Mouse (Mus musculus) neural tube, embryonic 12.5 days (tissue): ENCODE data around the gene Tax1bp1. TPM values are rescaled to one million over a fixed set of nuclear protein-coding genes. Genes with fewer than 3 reads are reported as not detected.

Experiments
- ATAC-seq: fragments of 200-750 bp; cut with Nextera tagmentation; 2 replicates; pipeline ENCODE4 v1.8.0; 2017; ENCODE audit warnings: low read depth, mild to moderate bottlenecking, moderate TSS enrichment, moderate library complexity; ENCODE audit not compliant: low FRiP score
- H3K27ac ChIP-seq: fragments of 300-500 bp; sonication (generic); 2 replicates; pipeline ENCODE4 v1.5.1; 2016
- H3K27me3 ChIP-seq: fragments of 300-500 bp; sonication (generic); replicated peaks from 2 replicates; pipeline ENCODE4 v1.6.1; 2016; ENCODE audit warnings: mild to moderate bottlenecking
- H3K36me3 ChIP-seq: fragments of 300-500 bp; sonication (generic); 2 replicates; pipeline ENCODE4 v1.6.1; 2016; ENCODE audit warnings: mild to moderate bottlenecking
- H3K4me1 ChIP-seq: fragments of 300-500 bp; sonication (generic); 2 replicates; pipeline ENCODE4 v1.6.1; 2016
- H3K4me2 ChIP-seq: fragments of 300-500 bp; sonication (generic); replicated peaks from 2 replicates; pipeline ENCODE4 v1.6.1; 2016; ENCODE audit warnings: mild to moderate bottlenecking
- H3K4me3 ChIP-seq: fragments of 300-500 bp; sonication (generic); 2 replicates; pipeline ENCODE4 v1.5.1; 2016
- H3K9ac ChIP-seq: fragments of 300-500 bp; sonication (generic); 2 replicates; pipeline ENCODE4 v1.6.1; 2016; ENCODE audit warnings: mild to moderate bottlenecking
- H3K9me3 ChIP-seq: fragments of 300-500 bp; sonication (generic); 2 replicates; pipeline ENCODE4 v1.6.1; 2016; ENCODE audit warnings: mild to moderate bottlenecking
- WGBS: fragments of 180-500 bp; shearing (Covaris S2); methylation state at CpG from one replicate; pipeline ENCODE4 v1.1.7; 2016; 5-methylcytosine and 5-hydroxymethylcytosine counted together
- polyA plus RNA-seq: library from polyadenylated mRNA; unstranded; fragments of >200 nt; fragmentation: Nextera tagmentation; extraction: Ambion mirVana; gene quantifications from 2 replicates; pipeline ENCODE4 v1.2.1, GENCODE M21; 2016

Gene Tax1bp1
- polyA plus RNA-seq, 1 experiment from 2014 or later, result 132 TPM

DNA sequence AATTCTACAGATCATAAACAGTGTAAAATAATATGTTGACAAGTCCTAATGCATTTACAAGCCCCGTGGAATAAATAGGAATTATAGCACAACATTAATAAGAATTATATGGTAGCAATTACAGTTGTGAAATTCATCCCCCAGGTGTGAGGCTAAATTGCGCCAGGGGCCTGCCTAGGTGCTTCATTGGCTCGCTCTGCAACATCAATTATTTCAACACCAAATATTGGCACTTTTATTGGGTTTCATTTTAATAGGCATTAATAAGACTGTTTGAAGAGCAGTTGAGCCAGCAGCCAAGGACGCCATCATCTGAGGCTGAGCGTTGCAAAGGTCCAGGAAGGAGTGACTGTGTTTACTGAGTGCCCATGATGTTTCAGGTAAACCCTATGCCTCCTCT is 65.0 kb downstream of the Tax1bp1 start:
- H3K4me1 ChIP-seq, result no peaks in the 10 kb centered on the region
- no peaks in the 10 kb centered on the region for H3K36me3 ChIP-seq
- no peak overlapping the region for H3K27ac ChIP-seq
- no peak for ATAC-seq
- H3K4me2 ChIP-seq, result no peak overlapping the region
- WGBS, result 74% methylated on average over 5 of the region's 5 CpGs
- no peak overlapping the region for H3K9ac ChIP-seq
- no peaks in the 10 kb centered on the region for H3K27me3 ChIP-seq
- no peaks in the 10 kb centered on the region for H3K9me3 ChIP-seq
- no peak overlapping the region for H3K4me3 ChIP-seq

DNA sequence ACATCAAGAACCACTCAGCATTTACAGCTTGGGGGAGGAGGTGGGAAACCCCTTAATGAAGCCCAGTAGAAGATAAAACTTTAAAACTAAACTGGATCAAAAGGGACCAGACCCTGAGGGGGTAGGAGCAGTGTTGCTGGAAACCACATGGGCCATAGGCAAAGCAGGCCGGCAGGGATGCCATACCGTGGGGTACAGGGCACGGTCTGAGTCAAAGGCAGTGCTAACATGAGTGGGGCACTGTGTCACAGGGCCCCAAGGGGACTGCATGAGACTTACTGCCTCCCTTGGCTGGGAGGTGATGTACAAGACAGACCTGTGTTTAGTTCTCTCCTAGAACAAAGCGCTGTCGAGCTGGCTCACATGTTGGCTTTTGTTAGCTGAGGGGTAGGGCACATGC is 66.0 kb downstream of the Tax1bp1 start:
- no peaks in the 10 kb centered on the region for H3K36me3 ChIP-seq
- H3K9ac ChIP-seq, result no peak overlapping the region
- H3K9me3 ChIP-seq, result no peaks in the 10 kb centered on the region; the same call in 1 of the 2 replicates
- H3K27ac ChIP-seq, result no peak overlapping the region
- 75% methylated on average over 5 of the region's 5 CpGs for WGBS
- no peak overlapping the region for H3K4me2 ChIP-seq
- no peaks in the 10 kb centered on the region for H3K27me3 ChIP-seq
- no peak overlapping the region for H3K4me3 ChIP-seq
- no peak for ATAC-seq
- H3K4me1 ChIP-seq, result no peaks in the 10 kb centered on the region

DNA sequence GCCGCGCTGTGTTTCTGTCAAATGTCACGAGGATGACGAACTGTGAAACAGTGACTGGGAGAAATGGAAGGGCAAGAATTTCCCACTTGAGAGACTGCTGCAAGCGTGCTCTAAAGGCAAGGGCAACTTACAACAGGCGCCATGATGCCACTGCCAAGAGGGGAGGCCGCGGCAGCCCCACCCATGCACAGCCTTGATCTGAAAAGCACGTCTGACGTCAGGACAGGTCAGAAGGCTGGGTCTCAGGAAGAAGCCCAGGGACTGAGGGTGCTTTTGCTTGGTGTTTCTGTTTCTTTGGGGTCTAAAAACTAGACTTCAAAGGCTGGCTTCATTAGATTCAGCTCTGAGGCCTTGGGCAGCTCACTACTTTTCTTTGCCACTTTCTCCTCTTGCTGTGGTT is 76.8 kb downstream of the Tax1bp1 start:
- no peak for ATAC-seq
- peaks cover 14% of the 10 kb centered on the region; the same call in 1 of the 2 replicates for H3K4me1 ChIP-seq
- H3K27me3 ChIP-seq, result no peaks in the 10 kb centered on the region
- H3K36me3 ChIP-seq, result no peaks in the 10 kb centered on the region
- WGBS, result 76% methylated on average over 10 of the region's 10 CpGs
- H3K9ac ChIP-seq, result no peak overlapping the region
- H3K4me2 ChIP-seq, result no peak overlapping the region
- no peaks in the 10 kb centered on the region for H3K9me3 ChIP-seq
- no peak overlapping the region for H3K27ac ChIP-seq
- H3K4me3 ChIP-seq, result no peak overlapping the region

DNA sequence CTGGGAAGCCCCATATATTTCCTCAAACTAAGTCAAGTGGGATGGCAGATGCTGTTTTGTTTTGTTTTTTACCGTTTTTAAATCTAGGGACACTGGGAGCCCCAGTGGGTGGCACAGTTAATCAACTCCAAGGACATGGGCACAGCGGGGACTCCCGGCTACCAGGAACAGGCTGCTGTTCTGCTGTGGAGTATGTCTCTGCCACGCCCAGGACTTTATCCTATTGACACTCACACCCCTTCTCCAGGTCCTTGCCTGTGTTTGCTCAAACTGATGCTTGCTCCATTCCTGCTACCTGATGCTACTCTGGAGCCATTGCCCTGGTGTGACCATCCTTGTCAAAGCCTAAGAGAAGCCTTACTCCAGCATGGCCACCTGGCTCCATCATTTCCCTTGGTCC is 77.3 kb downstream of the Tax1bp1 start:
- Histone ChIP-seq H3K36me3 (no peaks in the 10 kb centered on the region), H3K4me2 (no peak overlapping the region), H3K4me3 (no peak overlapping the region), H3K27me3 (no peaks in the 10 kb centered on the region), H3K4me1 (peaks cover 16% of the 10 kb centered on the region; the same call in 1 of the 2 replicates), H3K9me3 (no peaks in the 10 kb centered on the region), H3K9ac (no peak overlapping the region), H3K27ac (no peak overlapping the region)
- 71% methylated on average over 4 of the region's 4 CpGs for WGBS
- ATAC-seq, result no peak

DNA sequence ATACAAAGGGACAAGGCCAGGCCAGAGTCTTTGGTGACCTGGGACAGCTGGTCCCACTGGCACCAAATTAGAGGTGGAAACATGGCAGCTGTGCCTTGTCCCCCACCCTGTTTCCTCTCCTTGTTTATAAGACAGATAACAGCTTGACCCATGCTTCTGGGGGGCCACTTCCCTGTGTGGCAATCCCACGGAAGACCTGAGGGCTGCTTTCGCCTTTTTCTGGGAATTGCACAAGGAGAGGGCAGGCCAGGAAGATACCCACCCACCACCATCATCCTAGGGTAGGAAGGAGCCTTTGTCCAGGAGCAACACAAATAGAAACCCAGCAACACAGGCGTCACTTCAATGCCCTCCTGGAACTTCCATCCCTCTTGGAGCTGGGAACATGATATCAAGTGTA is 78.9 kb downstream of the Tax1bp1 start:
- H3K4me3 ChIP-seq, result no peak overlapping the region
- ATAC-seq, result no peak
- H3K27me3 ChIP-seq, result no peaks in the 10 kb centered on the region
- H3K4me2 ChIP-seq, result no peak overlapping the region
- peaks cover 32% of the 10 kb centered on the region for H3K4me1 ChIP-seq
- no peaks in the 10 kb centered on the region for H3K36me3 ChIP-seq
- 78% methylated on average over 3 of the region's 3 CpGs for WGBS
- H3K9me3 ChIP-seq, result no peaks in the 10 kb centered on the region
- no peak overlapping the region for H3K9ac ChIP-seq
- no peak overlapping the region for H3K27ac ChIP-seq

DNA sequence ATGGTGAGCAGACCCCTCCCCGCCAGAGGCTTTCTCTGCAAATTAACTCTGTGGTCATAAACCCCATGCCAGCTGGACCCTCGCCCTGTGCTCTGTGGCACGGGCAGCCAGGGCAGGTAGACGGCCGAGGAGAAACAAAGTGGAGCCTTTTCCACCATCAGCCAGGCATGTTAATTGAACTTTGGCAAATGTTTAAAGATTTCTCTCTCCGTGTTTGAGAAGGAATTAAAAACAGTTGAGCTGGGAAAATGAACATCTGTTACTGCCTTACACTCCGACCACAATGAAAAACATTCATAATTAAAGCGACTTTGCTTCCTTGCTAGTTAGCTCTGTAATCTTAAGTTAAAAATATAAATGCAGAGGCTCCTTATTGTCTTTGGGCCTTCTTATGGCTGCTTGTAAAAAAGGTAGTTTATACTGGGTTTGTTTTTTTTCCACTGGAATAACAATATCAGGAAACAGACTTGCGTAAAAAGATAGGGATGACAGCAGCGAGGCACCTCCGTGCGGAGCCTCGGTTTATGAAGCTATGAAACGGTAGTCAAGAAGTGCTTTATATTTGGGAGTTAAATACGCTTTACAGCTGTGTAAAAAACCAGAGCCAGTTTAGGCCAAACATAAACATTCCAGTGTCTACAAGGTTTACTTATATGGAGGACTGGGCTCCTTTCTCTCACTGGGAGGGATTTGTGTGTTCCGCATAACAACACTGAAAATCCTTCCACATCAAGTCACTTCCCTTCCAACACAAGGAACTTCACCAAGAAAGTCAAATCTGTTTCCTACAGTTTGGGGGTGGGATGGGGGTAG is 81.7 kb downstream of the Tax1bp1 start:
- no peak overlapping the region for H3K9ac ChIP-seq
- no peaks in the 10 kb centered on the region for H3K36me3 ChIP-seq
- ATAC-seq, result no peak
- H3K4me2 ChIP-seq, result no peak overlapping the region
- no peaks in the 10 kb centered on the region for H3K27me3 ChIP-seq
- 64% methylated on average over 16 of the region's 16 CpGs for WGBS
- no peak overlapping the region for H3K27ac ChIP-seq
- H3K9me3 ChIP-seq, result no peaks in the 10 kb centered on the region
- H3K4me3 ChIP-seq, result no peak overlapping the region
- H3K4me1 ChIP-seq, result peaks cover 28% of the 10 kb centered on the region

DNA sequence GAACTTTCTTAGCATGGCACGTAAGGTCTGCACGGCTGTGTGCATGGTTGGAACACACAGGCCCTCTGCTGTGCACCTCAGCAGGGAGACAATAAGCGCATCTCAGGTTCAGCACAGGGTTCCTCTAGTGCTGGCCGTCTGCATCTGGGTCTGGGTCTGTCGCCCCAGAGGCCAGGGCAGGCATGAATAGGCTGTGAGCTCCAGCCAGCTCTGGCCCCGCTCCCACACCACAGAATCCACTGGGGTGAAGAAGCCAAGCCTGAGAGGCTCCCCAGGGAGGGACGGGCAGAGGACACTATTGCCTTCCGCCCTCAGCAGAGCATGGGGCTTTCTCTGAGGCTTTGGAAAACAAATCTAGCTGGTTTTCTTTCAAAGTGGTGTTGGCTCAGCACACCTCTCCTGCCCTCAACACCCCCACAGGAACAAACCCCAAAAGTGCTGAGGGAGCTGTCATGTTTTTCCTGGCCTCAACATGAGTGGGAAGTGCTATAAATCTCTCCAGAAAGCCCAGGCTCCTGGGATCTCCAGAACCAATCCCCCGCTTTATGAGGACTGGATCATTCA is 82.6 kb downstream of the Tax1bp1 start:
- Histone ChIP-seq H3K4me1 (peaks cover 26% of the 10 kb centered on the region), H3K9me3 (no peaks in the 10 kb centered on the region), H3K4me2 (no peak overlapping the region), H3K27ac (no peak overlapping the region), H3K4me3 (no peak overlapping the region), H3K27me3 (no peaks in the 10 kb centered on the region), H3K9ac (no peak overlapping the region), H3K36me3 (no peaks in the 10 kb centered on the region)
- ATAC-seq, result no peak
- WGBS, result 58% methylated on average over 9 of the region's 9 CpGs

DNA sequence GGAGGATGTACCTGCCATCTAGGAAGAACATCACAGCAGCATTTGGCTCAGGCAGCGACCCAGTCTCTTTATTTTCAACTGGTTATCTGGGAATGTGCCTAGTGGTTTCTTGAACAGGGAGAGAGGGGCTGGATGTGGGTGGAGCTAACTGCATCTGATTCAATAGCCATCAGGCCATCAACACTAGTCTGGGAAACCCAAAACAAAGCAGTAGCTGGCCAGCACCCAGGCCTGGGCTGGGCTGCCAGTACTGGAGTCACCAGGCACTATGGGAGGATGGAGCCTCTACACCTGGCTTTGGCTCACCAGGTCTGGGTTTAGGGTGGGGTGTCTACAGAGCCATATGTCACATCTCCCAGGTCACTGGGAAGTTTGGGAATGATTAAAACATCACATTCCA is 83.2 kb downstream of the Tax1bp1 start:
- Histone ChIP-seq H3K36me3 (no peaks in the 10 kb centered on the region), H3K4me1 (peaks cover 26% of the 10 kb centered on the region), H3K4me3 (no peak overlapping the region), H3K9ac (no peak overlapping the region), H3K27me3 (no peaks in the 10 kb centered on the region), H3K9me3 (no peaks in the 10 kb centered on the region), H3K27ac (no peak overlapping the region), H3K4me2 (no peak overlapping the region)
- 67% methylated on average over 1 of the region's 1 CpGs for WGBS
- ATAC-seq, result no peak

DNA sequence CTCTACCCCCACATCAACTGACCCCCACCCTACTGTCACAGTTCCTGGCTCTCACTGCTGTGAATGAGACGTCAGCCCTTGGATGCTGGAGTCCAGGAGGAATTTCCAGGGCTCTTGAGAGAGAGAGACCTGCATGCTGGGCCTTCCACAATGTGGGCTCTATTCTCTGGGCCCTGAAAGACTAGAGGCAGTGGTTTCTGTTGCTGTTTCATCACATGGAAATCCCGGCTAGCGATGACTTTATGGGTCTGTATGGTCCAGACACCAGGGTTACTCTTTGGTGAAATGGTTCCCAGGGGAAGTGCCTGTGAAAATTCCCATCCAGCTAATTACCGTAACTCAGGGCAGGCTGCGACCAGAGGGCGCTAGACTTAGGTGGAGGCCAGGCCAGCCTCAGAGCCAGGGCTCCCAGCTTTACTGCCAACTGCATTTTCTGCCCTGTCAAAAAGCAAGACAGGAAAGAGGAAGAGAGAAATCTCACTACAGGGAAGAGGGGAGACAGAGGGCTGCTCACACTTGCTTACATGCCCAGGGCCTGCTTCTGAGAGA is 83.8 kb downstream of the Tax1bp1 start:
- ATAC-seq, result no peak
- 30% methylated on average over 6 of the region's 6 CpGs for WGBS
- H3K27ac ChIP-seq, result no peak overlapping the region

DNA sequence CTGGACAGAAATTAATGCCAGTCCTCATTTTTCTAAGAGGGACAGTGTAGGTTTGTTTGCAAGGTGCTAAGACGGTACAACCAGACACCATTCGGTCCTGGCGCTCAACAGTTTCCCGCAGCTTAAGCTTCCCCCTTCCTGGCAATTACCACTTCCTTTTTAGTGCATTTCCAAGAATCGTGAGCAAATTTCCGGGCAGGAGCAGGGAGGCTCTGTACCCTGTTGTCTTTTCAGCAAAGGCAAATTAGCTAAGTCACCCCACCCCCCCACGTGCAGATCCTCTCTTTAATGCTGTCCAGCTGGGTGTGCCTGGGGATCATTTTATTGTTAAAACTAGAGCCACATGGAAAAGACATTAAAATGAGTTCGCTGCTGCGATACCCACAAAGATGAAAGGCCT is 88.7 kb downstream of the Tax1bp1 start:
- H3K9ac ChIP-seq, result no peak overlapping the region
- no peaks in the 10 kb centered on the region for H3K36me3 ChIP-seq
- H3K27ac ChIP-seq, result no peak overlapping the region
- peaks cover 13% of the 10 kb centered on the region; the same call in 1 of the 2 replicates for H3K4me1 ChIP-seq
- H3K9me3 ChIP-seq, result no peaks in the 10 kb centered on the region
- H3K4me2 ChIP-seq, result no peak overlapping the region
- no peak overlapping the region for H3K4me3 ChIP-seq
- H3K27me3 ChIP-seq, result no peaks in the 10 kb centered on the region
- no peak for ATAC-seq
- 52% methylated on average over 9 of the region's 9 CpGs for WGBS

More for the DNA sequence above, 83.8 kb downstream of the Tax1bp1 start:
- Histone ChIP-seq H3K27me3 (no peaks in the 10 kb centered on the region), H3K4me1 (peaks cover 28% of the 10 kb centered on the region), H3K4me3 (no peak overlapping the region), H3K9ac (no peak overlapping the region), H3K4me2 (no peak overlapping the region), H3K36me3 (no peaks in the 10 kb centered on the region), H3K9me3 (no peaks in the 10 kb centered on the region)

DNA sequence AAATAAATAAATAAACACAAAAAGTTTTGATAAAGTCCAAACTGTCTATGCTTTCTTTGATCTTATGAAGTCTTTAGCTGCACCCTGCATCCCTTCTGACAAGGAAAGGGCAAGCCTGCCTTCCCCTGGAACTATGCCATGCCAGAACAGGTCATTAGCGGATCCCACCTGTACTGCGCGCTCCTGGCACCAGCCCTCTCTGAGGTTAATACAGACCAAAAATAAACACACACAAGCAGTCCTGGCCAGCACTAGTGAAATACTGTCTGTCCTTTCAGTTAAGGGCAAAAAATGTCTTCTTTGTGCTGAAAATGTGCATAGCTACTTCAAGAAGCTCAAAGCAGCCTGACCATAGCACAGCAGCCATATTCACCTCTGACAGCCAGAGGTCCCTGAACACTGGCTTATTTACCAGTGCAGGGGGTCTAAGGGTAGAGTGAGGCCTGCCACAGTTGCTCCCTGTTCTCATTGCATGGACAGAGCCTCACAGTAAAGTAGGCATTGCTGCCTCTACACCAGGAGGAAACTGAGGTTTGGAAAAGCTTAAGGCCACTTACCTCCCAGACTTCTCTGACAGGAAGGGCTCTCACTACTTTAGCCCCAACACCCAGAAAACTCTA is 91.8 kb downstream of the Tax1bp1 start:
- H3K27me3 ChIP-seq, result no peaks in the 10 kb centered on the region
- ATAC-seq, result no peak
- H3K27ac ChIP-seq, result no peak overlapping the region
- no peak overlapping the region for H3K4me3 ChIP-seq
- H3K4me1 ChIP-seq, result peaks cover 7% of the 10 kb centered on the region; the same call in 1 of the 2 replicates
- no peak overlapping the region for H3K4me2 ChIP-seq
- H3K9ac ChIP-seq, result no peak overlapping the region
- no peaks in the 10 kb centered on the region for H3K9me3 ChIP-seq
- no peaks in the 10 kb centered on the region for H3K36me3 ChIP-seq
- 97% methylated on average over 3 of the region's 3 CpGs for WGBS
